Mouse (Mus musculus) stomach, embryonic 16.5 days (tissue): ENCODE data around the gene Gabrb1. TPM values are rescaled to one million over a fixed set of nuclear protein-coding genes. Genes with fewer than 3 reads are reported as not detected.
"Not testable (repeated sequence)": the region's sequence is repeated elsewhere in the genome, so short reads cannot be mapped to it uniquely, and the experiment has no call there.

Experiments
- ATAC-seq: fragments of 200-750 bp; cut with Nextera tagmentation; 2 replicates; pipeline ENCODE4 v1.8.0; 2017; ENCODE audit warnings: moderate number of reproducible peaks, moderate TSS enrichment; ENCODE audit not compliant: insufficient read depth, low FRiP score
- H3K27ac ChIP-seq: fragments of 300-500 bp; sonication (generic); 2 replicates; pipeline ENCODE4 v1.5.1; 2014; ENCODE audit warnings: low read length
- H3K27me3 ChIP-seq: fragments of 300-500 bp; sonication (generic); 2 replicates; pipeline ENCODE4 v1.6.1; 2014; ENCODE audit warnings: low read length, control low read depth, mixed read lengths; ENCODE audit not compliant: control insufficient read depth, insufficient read depth
- H3K36me3 ChIP-seq: fragments of 300-500 bp; sonication (generic); 2 replicates; pipeline ENCODE4 v1.6.1; 2014; ENCODE audit warnings: low read length; ENCODE audit not compliant: control insufficient read depth, insufficient read depth
- H3K4me1 ChIP-seq: fragments of 300-500 bp; sonication (generic); 2 replicates; pipeline ENCODE4 v1.6.1; 2014; ENCODE audit warnings: low read length, control low read depth, mixed read lengths; ENCODE audit not compliant: control insufficient read depth, insufficient read depth
- H3K4me2 ChIP-seq: fragments of 300-500 bp; sonication (generic); 2 replicates; pipeline ENCODE4 v1.6.1; 2014; ENCODE audit warnings: low read depth, low read length, mixed read lengths
- H3K4me3 ChIP-seq: fragments of 300-500 bp; sonication (generic); replicated peaks from 2 replicates; pipeline ENCODE4 v1.5.1; 2014; ENCODE audit warnings: mild to moderate bottlenecking, low read length
- H3K9ac ChIP-seq: fragments of 300-500 bp; sonication (generic); 2 replicates; pipeline ENCODE4 v1.6.1; 2014; ENCODE audit warnings: low read length
- H3K9me3 ChIP-seq: fragments of 300-500 bp; sonication (generic); replicated peaks from 2 replicates; pipeline ENCODE4 v1.6.1; 2016; ENCODE audit warnings: low read length, control low read depth; ENCODE audit not compliant: control insufficient read depth
- WGBS: fragments of 180-500 bp; shearing (Covaris S2); extraction: QIAGEN DNeasy Blood & Tissue Kit; methylation state at CpG from one replicate; pipeline ENCODE4 v1.1.7; 2014; 5-methylcytosine and 5-hydroxymethylcytosine counted together
- polyA plus RNA-seq: library from polyadenylated mRNA; unstranded; fragments of >200 nt; fragmentation: Nextera tagmentation; extraction: Ambion mirVana; gene quantifications from 2 replicates; pipeline ENCODE4 v1.2.1, GENCODE M21; 2015

Gene Gabrb1
- polyA plus RNA-seq, 1 experiment from 2014 or later: 0.92 TPM

DNA sequence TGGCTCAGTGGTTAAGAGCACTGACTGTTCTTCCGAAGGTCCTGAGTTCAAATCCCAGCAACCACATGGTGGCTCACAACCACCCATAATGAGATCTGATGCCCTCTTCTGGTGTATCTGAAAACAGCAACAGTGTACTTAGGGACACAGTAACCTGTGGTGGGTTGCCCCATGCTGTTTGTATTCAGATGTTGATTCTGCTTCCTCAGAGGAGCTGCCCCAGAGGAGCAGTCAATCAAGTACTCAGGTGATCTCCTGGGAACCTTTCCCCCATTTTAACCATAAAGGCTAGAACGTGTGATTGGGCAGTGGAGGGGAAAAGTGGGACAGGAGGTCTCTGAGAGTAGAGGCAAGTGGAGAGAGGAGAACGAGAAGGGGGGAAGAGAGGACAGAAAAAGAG, 497.8 kb downstream of the Gabrb1 start:
- 78% methylated on average over 3 of the region's 3 CpGs for WGBS

DNA sequence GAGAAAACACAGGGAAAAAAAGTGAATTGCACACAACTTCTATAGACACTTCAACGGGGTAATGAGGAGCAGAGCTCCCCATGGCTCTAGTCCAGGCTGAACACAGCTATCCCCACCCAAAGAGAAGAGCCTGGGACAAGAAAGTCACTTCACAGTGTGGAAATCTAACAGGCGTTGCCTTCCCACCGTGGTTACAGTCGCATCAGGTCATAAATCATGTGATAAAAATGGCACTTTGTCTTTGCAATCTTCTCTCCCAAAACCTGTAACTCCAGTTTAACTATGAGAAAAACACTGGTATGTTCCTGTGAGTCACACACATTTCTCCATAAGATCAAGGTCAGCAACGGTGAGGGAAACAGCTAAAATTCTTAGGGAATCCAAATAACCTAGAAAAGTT, 498.7 kb downstream of the Gabrb1 start:
- H3K4me3 ChIP-seq: no peak overlapping the region
- 68% methylated on average over 5 of the region's 5 CpGs for WGBS
- peaks cover 24% of the 10 kb centered on the region; the same call in 1 of the 2 replicates for H3K36me3 ChIP-seq
- H3K4me1 ChIP-seq: no peaks in the 10 kb centered on the region
- no peak overlapping the region for H3K4me2 ChIP-seq
- no peak overlapping the region for H3K9ac ChIP-seq
- no peaks in the 10 kb centered on the region for H3K9me3 ChIP-seq
- no peak for ATAC-seq
- no peak overlapping the region for H3K27ac ChIP-seq
- H3K27me3 ChIP-seq: no peaks in the 10 kb centered on the region

More for the DNA sequence above, 497.8 kb downstream of the Gabrb1 start:
- ATAC-seq, H3K4me3 ChIP-seq, H3K27ac ChIP-seq, H3K27me3 ChIP-seq, H3K9me3 ChIP-seq, H3K9ac ChIP-seq, H3K4me2 ChIP-seq, H3K4me1 ChIP-seq: not testable (repeated sequence)
- H3K36me3 ChIP-seq: peaks cover 21% of the 10 kb centered on the region; the same call in 1 of the 2 replicates

DNA sequence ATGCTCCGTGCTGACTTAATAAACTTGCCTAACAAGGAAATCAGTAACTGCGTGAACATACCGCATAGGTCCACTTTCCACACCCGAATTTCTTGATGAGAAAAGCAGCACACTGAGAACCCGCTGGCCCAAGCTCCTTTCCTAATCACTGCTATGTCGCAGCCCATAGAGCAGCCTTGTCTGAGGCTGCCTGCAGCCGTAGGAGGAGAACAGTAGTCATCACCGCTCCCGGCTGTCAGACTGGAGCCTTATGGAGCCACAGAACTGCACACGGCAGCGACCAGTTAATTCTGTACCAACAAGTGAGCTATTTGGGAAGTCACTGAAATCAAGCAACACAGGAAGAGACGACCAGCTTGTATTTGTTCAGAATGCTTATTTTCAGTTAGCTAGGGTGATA, 500.8 kb downstream of the Gabrb1 start:
- ATAC-seq: no peak

DNA sequence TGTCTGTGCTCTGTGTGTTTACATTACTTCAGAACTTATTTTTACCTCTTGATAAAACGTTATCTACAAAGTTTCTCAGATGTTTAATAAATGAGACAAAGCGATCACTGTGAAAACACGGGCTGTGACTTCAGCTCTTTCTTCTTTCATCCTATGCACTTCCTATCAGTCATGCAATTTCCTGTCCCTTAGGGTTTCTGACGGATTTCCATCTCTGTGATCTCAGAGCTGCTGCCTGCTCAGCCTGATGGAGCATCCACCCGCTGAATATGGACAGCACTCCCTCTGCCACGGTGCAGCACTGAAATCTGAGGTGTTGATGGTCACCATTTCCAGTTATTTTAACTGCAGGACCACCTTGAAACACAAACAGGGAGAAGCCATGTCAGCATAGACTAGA, 501.6 kb downstream of the Gabrb1 start:
- Histone ChIP-seq H3K27ac (no peak overlapping the region), H3K4me2 (no peak overlapping the region), H3K36me3 (peaks cover 26% of the 10 kb centered on the region; the same call in 1 of the 2 replicates), H3K4me3 (no peak overlapping the region), H3K4me1 (0 out of 2 replicates have a peak, but pooled peaks cover 4% of the 10 kb centered on the region), H3K27me3 (no peaks in the 10 kb centered on the region), H3K9ac (no peak overlapping the region), H3K9me3 (no peaks in the 10 kb centered on the region)
- no peak for ATAC-seq
- 68% methylated on average over 6 of the region's 6 CpGs for WGBS

More for the DNA sequence above, 500.8 kb downstream of the Gabrb1 start:
- 89% methylated on average over 12 of the region's 12 CpGs for WGBS
- peaks cover 26% of the 10 kb centered on the region; the same call in 1 of the 2 replicates for H3K36me3 ChIP-seq
- no peak overlapping the region for H3K9ac ChIP-seq
- H3K9me3 ChIP-seq: no peaks in the 10 kb centered on the region
- no peak overlapping the region for H3K27ac ChIP-seq
- no peak overlapping the region for H3K4me2 ChIP-seq
- H3K4me1 ChIP-seq: no peaks in the 10 kb centered on the region
- H3K4me3 ChIP-seq: no peak overlapping the region
- H3K27me3 ChIP-seq: no peaks in the 10 kb centered on the region

DNA sequence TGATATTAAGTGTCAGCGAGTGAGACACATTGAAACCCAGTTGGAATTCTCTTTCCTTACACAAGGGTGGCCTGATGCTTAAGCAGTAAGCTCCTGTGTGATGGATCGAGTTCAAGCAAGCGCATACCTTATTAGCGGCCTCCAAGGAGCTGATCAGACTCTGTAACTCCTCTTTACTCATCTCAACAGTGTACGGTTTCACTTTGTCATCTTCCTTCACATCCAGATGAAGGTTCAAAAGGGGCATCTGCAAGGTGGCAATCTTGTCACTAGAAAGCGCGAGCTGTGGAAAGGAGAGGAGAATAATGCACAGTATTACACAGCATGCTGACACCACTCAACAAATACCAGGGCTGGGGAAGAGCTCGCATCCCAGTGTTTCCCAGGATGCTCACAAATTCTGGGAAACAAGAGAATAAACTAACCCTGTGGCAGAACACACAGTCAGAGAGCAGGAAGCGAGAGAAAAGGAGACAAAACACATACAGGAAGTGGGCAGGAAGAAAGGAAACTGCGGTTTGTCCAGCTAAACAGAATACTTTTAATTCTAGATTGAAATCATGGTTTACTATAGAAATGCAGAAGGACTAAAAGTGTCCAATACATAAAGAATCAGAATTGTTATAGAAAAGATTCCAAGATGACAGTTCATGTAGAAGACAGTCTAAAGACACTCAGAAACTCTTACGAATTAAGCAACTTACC, 503.0 kb downstream of the Gabrb1 start:
- Histone ChIP-seq H3K4me2 (no peak overlapping the region), H3K4me3 (no peak overlapping the region), H3K27ac (no peak overlapping the region), H3K9me3 (no peaks in the 10 kb centered on the region), H3K36me3 (peaks cover 21% of the 10 kb centered on the region; the same call in 1 of the 2 replicates), H3K27me3 (no peaks in the 10 kb centered on the region), H3K4me1 (0 out of 2 replicates have a peak, but pooled peaks cover 8% of the 10 kb centered on the region), H3K9ac (no peak overlapping the region)
- ATAC-seq: no peak
- 86% methylated on average over 11 of the region's 11 CpGs for WGBS

DNA sequence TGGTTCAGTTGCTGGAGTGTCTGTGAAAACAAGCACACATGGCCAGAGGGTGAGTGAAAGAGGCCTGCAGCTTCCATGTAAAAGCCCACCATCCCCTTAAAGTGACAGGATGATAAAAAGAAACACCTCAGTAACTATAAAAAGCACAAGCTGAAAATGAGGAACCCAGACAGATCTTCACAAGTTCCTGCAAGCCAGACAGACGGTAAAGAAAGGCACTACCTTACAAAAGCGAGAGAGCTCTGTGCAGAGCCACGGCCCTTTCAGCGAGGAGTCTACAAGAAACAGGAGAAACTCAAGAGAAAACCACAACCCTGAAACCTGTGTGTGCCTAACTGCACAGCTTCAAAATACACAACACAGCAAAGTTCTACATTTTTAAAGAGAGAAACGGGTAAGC, 504.9 kb downstream of the Gabrb1 start:
- Histone ChIP-seq H3K27me3 (no peaks in the 10 kb centered on the region), H3K9ac (no peak overlapping the region), H3K27ac (no peak overlapping the region), H3K9me3 (no peaks in the 10 kb centered on the region), H3K4me3 (no peak overlapping the region), H3K36me3 (peaks cover 12% of the 10 kb centered on the region; the same call in 1 of the 2 replicates), H3K4me1 (peaks cover 18% of the 10 kb centered on the region), H3K4me2 (no peak overlapping the region)
- ATAC-seq: no peak
- WGBS: 83% methylated on average over 5 of the region's 5 CpGs

DNA sequence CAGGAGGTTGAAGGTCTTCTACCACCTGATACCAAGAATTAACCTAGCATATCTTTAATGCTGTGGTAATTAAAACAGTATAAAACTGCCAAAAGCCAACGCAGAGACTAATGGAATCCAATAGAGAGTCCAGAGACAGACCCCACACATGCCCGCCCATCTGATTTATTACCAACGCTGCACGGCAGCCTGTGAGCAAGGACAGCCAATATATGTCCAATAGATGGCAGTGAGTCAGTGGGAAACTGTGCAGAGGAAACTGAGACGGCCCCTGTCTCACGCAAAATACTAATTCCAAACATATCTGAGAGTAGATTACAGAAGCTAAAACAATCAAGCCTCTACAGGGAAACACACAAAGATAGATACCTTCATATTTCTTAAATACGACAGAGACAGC, 506.5 kb downstream of the Gabrb1 start:
- no peak for ATAC-seq
- peaks cover 18% of the 10 kb centered on the region for H3K4me1 ChIP-seq
- H3K4me3 ChIP-seq: no peak overlapping the region
- peaks cover 6% of the 10 kb centered on the region; the same call in 1 of the 2 replicates for H3K36me3 ChIP-seq
- no peaks in the 10 kb centered on the region for H3K9me3 ChIP-seq
- H3K4me2 ChIP-seq: no peak overlapping the region
- H3K27ac ChIP-seq: no peak overlapping the region
- 50% methylated on average over 7 of the region's 7 CpGs for WGBS
- H3K9ac ChIP-seq: no peak overlapping the region
- H3K27me3 ChIP-seq: no peaks in the 10 kb centered on the region

DNA sequence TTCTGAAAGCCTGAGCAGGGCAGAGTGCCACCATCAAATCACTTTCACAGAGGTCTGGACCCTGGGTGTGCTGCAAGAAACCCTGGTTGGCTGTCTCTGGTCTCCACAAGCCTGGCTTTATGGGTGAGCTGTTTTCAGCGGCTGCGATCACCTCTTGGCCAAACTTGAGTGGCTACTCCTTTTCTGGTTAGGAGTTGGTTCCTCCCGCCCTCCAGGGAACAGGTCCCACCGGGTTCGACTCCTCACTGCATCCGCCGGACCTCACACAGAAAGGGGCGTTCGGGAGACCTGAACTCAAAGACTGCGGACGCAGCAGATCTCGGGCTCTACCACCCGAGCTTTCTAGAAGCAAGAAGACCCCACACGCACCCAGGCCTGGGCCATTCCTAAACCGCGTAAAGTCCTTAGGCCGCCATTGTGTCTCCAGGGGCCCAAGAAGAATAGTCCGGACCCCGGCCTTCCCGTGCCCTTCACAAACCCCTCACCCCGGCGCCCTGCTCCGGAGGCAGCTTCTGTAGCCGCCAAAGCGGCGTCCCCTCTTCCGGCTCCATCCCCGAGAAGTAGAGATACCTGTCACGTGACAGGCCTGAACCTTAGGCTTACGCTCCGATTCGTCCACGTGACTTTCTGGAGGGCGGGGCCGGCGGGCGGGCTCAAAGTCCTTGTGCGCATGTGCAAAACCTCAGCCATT, 509.8 kb downstream of the Gabrb1 start, which contains the start of gene Commd8:
TSS of gene Commd8 (minus strand) at position 596 of the 691 bp plus-strand sequence.
- no peaks in the 10 kb centered on the region for H3K36me3 ChIP-seq
- peak within 1 kb of the TSS; percentile 85 for H3K4me2 ChIP-seq
- H3K4me3 ChIP-seq: peak within 1 kb of the TSS; percentile 92
- peak within 1 kb of the TSS; percentile 77 for H3K27ac ChIP-seq
- peak; percentile 92 for ATAC-seq
- peak within 1 kb of the TSS; percentile 90 for H3K9ac ChIP-seq
- H3K4me1 ChIP-seq: peaks cover 18% of the 10 kb centered on the region
- no peaks in the 10 kb centered on the region for H3K27me3 ChIP-seq
- H3K9me3 ChIP-seq: no peaks in the 10 kb centered on the region
- WGBS: under 1% methylated on average over 38 of the region's 38 CpGs

DNA sequence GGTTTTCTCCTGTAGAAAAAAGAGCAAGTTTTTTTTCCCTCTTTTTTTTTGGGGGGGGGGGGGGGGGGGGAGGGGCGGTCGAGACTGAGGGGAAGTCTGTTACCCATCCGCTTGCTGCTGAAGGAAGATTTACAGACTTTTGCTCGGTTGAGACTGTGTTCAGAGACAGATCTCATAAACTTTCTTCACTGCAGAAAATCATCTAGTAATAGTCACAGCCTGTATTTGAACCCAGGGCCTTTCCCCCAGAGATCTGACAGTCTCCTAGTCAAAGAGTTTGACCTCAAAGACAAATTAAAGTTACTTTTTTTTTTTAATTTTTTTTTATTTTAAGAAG, 510.3 kb downstream of the Gabrb1 start:
- H3K9me3 ChIP-seq: no peaks in the 10 kb centered on the region
- peaks cover 18% of the 10 kb centered on the region for H3K4me1 ChIP-seq
- no peaks in the 10 kb centered on the region for H3K36me3 ChIP-seq
- no peak overlapping the region; the same call in 1 of the 2 replicates for H3K9ac ChIP-seq
- H3K27me3 ChIP-seq: no peaks in the 10 kb centered on the region
- H3K27ac ChIP-seq: peak overlapping the region; percentile 36
- peak overlapping the region; percentile 92 for H3K4me3 ChIP-seq
- H3K4me2 ChIP-seq: peak overlapping the region; percentile 47
- WGBS: under 1% methylated on average over 4 of the region's 4 CpGs
- no peak; the same call in 1 of the 2 replicates for ATAC-seq
